In the genomic region with DNA sequence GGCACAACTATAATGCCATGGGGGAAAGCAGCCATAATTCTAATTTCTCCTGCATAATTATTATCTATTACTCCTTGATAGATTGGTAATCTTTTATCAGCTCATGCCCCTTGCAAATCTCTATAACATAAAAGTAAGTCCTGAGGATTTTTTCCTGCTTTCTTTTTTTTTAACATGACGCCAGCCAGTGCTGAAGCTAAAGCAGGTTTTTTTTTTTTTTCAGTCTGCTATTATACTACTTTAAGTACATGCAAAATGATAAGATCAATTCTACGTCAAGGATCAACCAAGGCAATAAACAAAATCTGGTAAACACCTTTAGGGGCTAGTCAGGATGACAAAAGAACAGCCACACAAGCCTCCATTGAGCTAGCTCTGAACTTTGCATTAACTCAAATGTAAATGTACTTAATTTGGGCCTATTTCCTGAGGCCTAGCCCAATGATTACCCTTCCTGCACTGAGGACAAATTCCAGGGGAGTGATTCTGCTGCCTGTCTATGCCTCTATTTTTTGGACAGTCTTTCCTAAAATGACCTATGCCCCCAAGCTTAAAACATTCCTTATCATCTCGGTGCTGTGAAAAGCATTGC, we compare ENCODE assay signal across 21 mouse cellular contexts.
"Had no signal": no experiment of that assay in that cellular context is flagged by ENCODE, and none has a peak within 500 bp of the region (broad histone marks: within the 10 kb centered on the region; RNA-seq: fewer than 3 reads in every experiment).

No protein-coding gene starts in this region.

- H3K9ac ChIP-seq: heart, embryonic 12.5 days; hindbrain, embryonic 12.5 days; hindbrain, embryonic 14.5 days; intestine, embryonic 15.5 days; limb, embryonic 13.5 days; limb, embryonic 15.5 days; liver, embryonic 12.5 days; liver, embryonic 14.5 days had no signal

- H3K27ac ChIP-seq: heart, embryonic 10.5 days; hindbrain, embryonic 10.5 days; hindbrain, embryonic 12.5 days; hindbrain, embryonic 14.5 days; intestine, embryonic 15.5 days; layer of hippocampus, adult 2 months; limb, embryonic 13.5 days; limb, embryonic 15.5 days; liver, embryonic 12.5 days; liver, embryonic 14.5 days had no signal

- H3K36me3 ChIP-seq: heart, embryonic 10.5 days; heart, embryonic 12.5 days; hindbrain, embryonic 10.5 days; hindbrain, embryonic 12.5 days; intestine, embryonic 15.5 days; limb, embryonic 13.5 days; limb, embryonic 15.5 days; liver, embryonic 12.5 days had no signal

- H3K4me3 ChIP-seq: heart, embryonic 10.5 days; heart, embryonic 12.5 days; hindbrain, embryonic 10.5 days; hindbrain, embryonic 12.5 days; intestine, embryonic 15.5 days; layer of hippocampus, adult 2 months; limb, embryonic 13.5 days; limb, embryonic 15.5 days; liver, embryonic 12.5 days had no signal

- H3K9me3 ChIP-seq: heart, embryonic 10.5 days; heart, embryonic 12.5 days; hindbrain, embryonic 10.5 days; hindbrain, embryonic 12.5 days; intestine, embryonic 15.5 days; limb, embryonic 13.5 days; limb, embryonic 15.5 days; liver, embryonic 12.5 days had no signal

- H3K4me1 ChIP-seq: heart, embryonic 10.5 days; heart, embryonic 12.5 days; hindbrain, embryonic 10.5 days; hindbrain, embryonic 12.5 days; intestine, embryonic 15.5 days; limb, embryonic 13.5 days; limb, embryonic 15.5 days; liver, embryonic 12.5 days had no signal

- DNase-seq: gastrocnemius, postnatal 14 days; heart, postnatal 10 days; heart, postnatal 4 days; kidney, adult 18-20 months; kidney, adult 8-10 months; kidney, postnatal 10 days; kidney, postnatal 25 days; kidney, postnatal 4 days; layer of hippocampus, postnatal 36 days; left cerebral cortex, postnatal 4 days had no signal
